Mouse (Mus musculus): Measurements from ENCODE around the gene Ptprn2.

DNA sequence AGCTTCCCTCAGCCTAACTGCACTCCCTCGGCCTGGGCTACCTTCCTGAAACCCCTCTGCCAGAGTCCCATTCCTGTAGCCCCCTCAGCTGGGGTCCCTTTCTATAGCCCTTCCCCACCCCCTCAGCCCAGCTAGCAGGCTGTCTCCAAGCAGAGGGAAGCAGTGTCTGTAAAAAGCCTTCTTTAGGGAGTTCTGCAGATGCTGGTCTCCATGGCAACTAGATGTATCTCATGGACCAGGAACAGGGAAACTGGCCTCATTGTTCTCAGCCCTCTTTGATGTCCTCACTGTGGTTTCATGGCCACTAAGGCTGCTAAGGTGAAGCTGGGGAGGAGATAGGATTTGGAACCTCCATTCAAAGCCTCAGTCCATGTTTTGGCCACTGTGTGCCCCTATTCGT, 423.1 kb downstream of the Ptprn2 start:
- TF ChIP-seq CTCF (IDR thresholded peaks at IDR 0.05; ENCODE audit: low read depth, low read length) (no peak), POLR2A (IDR thresholded peaks at IDR 0.05; ENCODE audit: borderline replicate concordance, low read depth, low read length) (no peak)

Data from bone marrow macrophage, adult 2 months (primary cell).